Mouse (Mus musculus) embryonic fibroblast, embryonic 13.5 days (primary cell): ENCODE measurements around the gene Eno2. TPM values are rescaled to one million over a fixed set of nuclear protein-coding genes. Genes with fewer than 3 reads are reported as not detected.

Source experiments
- H3K27ac ChIP-seq: 2 replicates; pipeline ENCODE4 v1.5.1; 2012; ENCODE audit warnings: low read length, control low read depth, inconsistent platforms; ENCODE audit not compliant: insufficient read depth
- H3K4me1 ChIP-seq: 2 replicates; pipeline ENCODE4 v1.6.1; 2011; ENCODE audit warnings: low read length; ENCODE audit not compliant: control insufficient read depth, insufficient read depth
- H3K4me3 ChIP-seq: 2 replicates; pipeline ENCODE4 v1.5.1; 2011; ENCODE audit warnings: mild to moderate bottlenecking, control low read depth, low read length; ENCODE audit not compliant: insufficient read depth
- CTCF ChIP-seq: IDR thresholded peaks from 2 replicates; pipeline ENCODE4 v1.5.1; 2011; ENCODE audit warnings: mild to moderate bottlenecking, control low read depth, low read length, moderate library complexity, borderline replicate concordance; ENCODE audit not compliant: insufficient read depth
- POLR2A ChIP-seq: IDR thresholded peaks from 2 replicates; pipeline ENCODE4 v1.6.1; 2011; ENCODE audit warnings: low read depth, mild to moderate bottlenecking, control low read depth, low read length, moderate library complexity
- polyA plus RNA-seq: library from polyadenylated mRNA; stranded (reverse); fragments of >200 nt; gene quantifications from 2 replicates; pipeline ENCODE4 v1.2.4, GENCODE M21; 2011; ENCODE audit warnings: low read depth; ENCODE audit not compliant: missing spikeins, insufficient read length

Gene Eno2
- polyA plus RNA-seq, 1 experiment, result 24.1 TPM

GRCm38 (mm10) chr6:124790121-124790520, 20.6 kb upstream of the Eno2 start:
- Histone ChIP-seq H3K4me1 (no peaks in the 10 kb centered on the region), H3K27ac (no peak overlapping the region)
- no peak for TF ChIP-seq POLR2A
- no peak for TF ChIP-seq CTCF

GRCm38 (mm10) chr6:124789519-124789918, 20.0 kb upstream of the Eno2 start:
- Histone ChIP-seq H3K27ac (no peak overlapping the region), H3K4me1 (no peaks in the 10 kb centered on the region), H3K4me3 (no peak overlapping the region)
- no peak for TF ChIP-seq CTCF

More at GRCm38 (mm10) chr6:124790121-124790520, 20.6 kb upstream of the Eno2 start:
- H3K4me3 ChIP-seq, result no peak overlapping the region

- no peak for TF ChIP-seq POLR2A
- no peak for TF ChIP-seq CTCF
- Histone ChIP-seq H3K4me1 (peaks cover 3% of the 10 kb centered on the region; the same call in 1 of the 2 replicates), H3K27ac (no peak overlapping the region), H3K4me3 (no peak overlapping the region)
These were observed 18.2 kb upstream of the Eno2 start for GRCm38 (mm10) chr6:124787722-124788121.

- Histone ChIP-seq H3K4me3 (no peak overlapping the region), H3K27ac (no peak overlapping the region), H3K4me1 (peaks cover 5% of the 10 kb centered on the region)
- TF ChIP-seq CTCF, result no peak
- TF ChIP-seq POLR2A, result no peak
These were observed 17.4 kb upstream of the Eno2 start for GRCm38 (mm10) chr6:124786756-124787420.

GRCm38 (mm10) chr6:124782436-124782835, 13.0 kb upstream of the Eno2 start:
- Histone ChIP-seq H3K4me1 (peaks cover 5% of the 10 kb centered on the region), H3K4me3 (no peak overlapping the region), H3K27ac (no peak overlapping the region)
- no peak for TF ChIP-seq CTCF
- TF ChIP-seq POLR2A, result no peak

GRCm38 (mm10) chr6:124780917-124781316, 11.4 kb upstream of the Eno2 start:
- Histone ChIP-seq H3K27ac (no peak overlapping the region), H3K4me3 (no peak overlapping the region), H3K4me1 (peaks cover 5% of the 10 kb centered on the region)
- TF ChIP-seq POLR2A, result no peak
- no peak for TF ChIP-seq CTCF

- Histone ChIP-seq H3K4me1 (peaks cover 5% of the 10 kb centered on the region), H3K4me3 (peak overlapping the region; percentile 24; the same call in 1 of the 2 replicates), H3K27ac (no peak overlapping the region)
- TF ChIP-seq POLR2A (no peak), CTCF (no peak)
These were observed 10.5 kb upstream of the Eno2 start for GRCm38 (mm10) chr6:124779984-124780416.

GRCm38 (mm10) chr6:124779222-124779983, 9.9 kb upstream of the Eno2 start, which contains the start of gene Lrrc23:
Gene Lrrc23 (minus strand): TSS chr6:124779727.
- peak within 1 kb of the TSS; percentile 24; the same call in 1 of the 2 replicates for H3K4me3 ChIP-seq
- H3K27ac ChIP-seq, result no peak within 1 kb of the TSS
- TF ChIP-seq CTCF (no peak), POLR2A (no peak)
- peaks cover 5% of the 10 kb centered on the region for H3K4me1 ChIP-seq

GRCm38 (mm10) chr6:124770511-124770910, 1.0 kb upstream of the Eno2 start:
- H3K27ac ChIP-seq, result no peak overlapping the region
- TF ChIP-seq POLR2A, result no peak

GRCm38 (mm10) chr6:124770013-124770412, 540 bp upstream of the Eno2 start:
- TF ChIP-seq CTCF, result no peak
- TF ChIP-seq POLR2A, result no peak
- H3K4me1 ChIP-seq, result peaks cover 6% of the 10 kb centered on the region
- no peak overlapping the region for H3K27ac ChIP-seq
- H3K4me3 ChIP-seq, result peak overlapping the region; percentile 93

More at GRCm38 (mm10) chr6:124770511-124770910, 1.0 kb upstream of the Eno2 start:
- no peak overlapping the region for H3K4me3 ChIP-seq
- H3K4me1 ChIP-seq, result peaks cover 6% of the 10 kb centered on the region
